Mouse (Mus musculus) lung, postnatal 0 days (tissue): ENCODE results near the gene Mlx. TPM values are rescaled to one million over a fixed set of nuclear protein-coding genes. Genes with fewer than 3 reads are reported as not detected.

Source experiments
- ATAC-seq: fragments of 200-750 bp; cut with Nextera tagmentation; 2 replicates; pipeline ENCODE4 v1.8.0; 2017; ENCODE audit warnings: moderate library complexity
- DNase-seq: peaks from one replicate; pipeline ENCODE4 v3.0.0-alpha.2; 2016; ENCODE audit warnings: low spot score
- H3K27ac ChIP-seq: fragments of 300-500 bp; sonication (generic); 2 replicates; pipeline ENCODE4 v1.5.1; 2014; ENCODE audit warnings: antibody characterized with exemption, mild to moderate bottlenecking, low read length, mixed read lengths
- H3K27me3 ChIP-seq: fragments of 300-500 bp; sonication (generic); replicated peaks from 2 replicates; pipeline ENCODE4 v1.6.1; 2014; ENCODE audit warnings: low read length, mixed read lengths; ENCODE audit not compliant: insufficient read depth
- H3K36me3 ChIP-seq: fragments of 300-500 bp; sonication (generic); 2 replicates; pipeline ENCODE4 v1.6.1; 2014; ENCODE audit warnings: low read length, mixed read lengths; ENCODE audit not compliant: insufficient read depth
- H3K4me1 ChIP-seq: fragments of 300-500 bp; sonication (generic); 2 replicates; pipeline ENCODE4 v1.6.1; 2014; ENCODE audit warnings: antibody characterized with exemption, low read depth, low read length, mixed read lengths; ENCODE audit not compliant: insufficient read depth
- H3K4me2 ChIP-seq: fragments of 300-500 bp; sonication (generic); replicated peaks from 2 replicates; pipeline ENCODE4 v1.6.1; 2014; ENCODE audit warnings: low read depth, mild to moderate bottlenecking, low read length, moderate library complexity, mixed read lengths
- H3K4me3 ChIP-seq: fragments of 300-500 bp; sonication (generic); 2 replicates; pipeline ENCODE4 v1.5.1; 2014; ENCODE audit warnings: low read depth, low read length
- H3K9ac ChIP-seq: fragments of 300-500 bp; sonication (generic); replicated peaks from 2 replicates; pipeline ENCODE4 v1.6.1; 2014; ENCODE audit warnings: low read depth, mild to moderate bottlenecking
- H3K9me3 ChIP-seq: fragments of 300-500 bp; sonication (generic); 2 replicates; pipeline ENCODE4 v1.6.1; 2016; ENCODE audit warnings: low read length, mixed read lengths
- CTCF ChIP-seq: IDR thresholded peaks from 2 replicates; pipeline ENCODE4 v1.5.1; 2016; ENCODE audit warnings: antibody characterized with exemption, mild to moderate bottlenecking
- EP300 ChIP-seq: IDR thresholded peaks from 2 replicates; pipeline ENCODE4 v1.6.1; 2016; ENCODE audit warnings: antibody characterized with exemption, mild to moderate bottlenecking, control low read depth
- WGBS: fragments of 180-500 bp; shearing (Covaris S2); extraction: QIAGEN DNeasy Blood & Tissue Kit; methylation state at CpG from one replicate; pipeline ENCODE4 v1.1.7; 2014; 5-methylcytosine and 5-hydroxymethylcytosine counted together
- polyA plus RNA-seq: library from polyadenylated mRNA; unstranded; fragments of >200 nt; fragmentation: Nextera tagmentation; extraction: Ambion mirVana; gene quantifications from 2 replicates; pipeline ENCODE4 v1.2.1, GENCODE M21; 2015

Mlx gene
- polyA plus RNA-seq, 1 experiment from 2014 or later, result 42.5 TPM

GRCm38 (mm10) chr11:101080421-101080820 lies 6.7 kb upstream of the Mlx start:
- no peak for TF ChIP-seq EP300
- TF ChIP-seq CTCF, result no peak
- no peak overlapping the region for H3K9ac ChIP-seq
- H3K27me3 ChIP-seq, result peaks cover 15% of the 10 kb centered on the region
- DNase-seq, result no peak
- H3K4me3 ChIP-seq, result no peak overlapping the region
- no peak overlapping the region for H3K27ac ChIP-seq
- no peak overlapping the region for H3K4me2 ChIP-seq
- H3K36me3 ChIP-seq, result no peaks in the 10 kb centered on the region
- ATAC-seq, result no peak
- 71% methylated on average over 5 of the region's 5 CpGs for WGBS
- H3K9me3 ChIP-seq, result no peaks in the 10 kb centered on the region
- peaks cover 8% of the 10 kb centered on the region for H3K4me1 ChIP-seq

DNA sequence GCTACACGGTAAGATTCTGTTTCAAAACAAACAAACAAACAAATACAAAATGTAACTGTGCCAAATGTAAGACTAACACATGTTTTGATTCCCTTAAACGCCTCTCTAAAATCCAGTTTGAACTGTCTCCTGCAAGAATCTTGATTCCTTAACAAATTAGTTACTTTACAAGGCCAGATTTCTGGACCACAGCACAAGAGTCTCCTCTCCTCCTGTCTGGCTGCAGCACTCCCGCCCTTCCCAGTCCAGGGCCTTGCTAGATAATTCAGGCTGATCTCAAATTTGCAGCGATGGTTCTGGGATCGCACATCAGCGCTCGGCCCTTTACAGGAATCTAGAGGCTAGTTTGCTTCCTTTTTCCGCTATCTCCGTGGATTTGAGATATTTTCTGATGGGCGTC lies 5.4 kb upstream of the Mlx start:
- H3K9ac ChIP-seq, result 0 out of 2 replicates have a peak overlapping the region, but pooled peaks have one; percentile 6
- H3K4me3 ChIP-seq, result peak overlapping the region; percentile 56
- H3K4me2 ChIP-seq, result peak overlapping the region; percentile 90
- H3K36me3 ChIP-seq, result no peaks in the 10 kb centered on the region
- H3K9me3 ChIP-seq, result no peaks in the 10 kb centered on the region
- DNase-seq, result peak; percentile 26
- H3K27ac ChIP-seq, result peak overlapping the region; percentile 92
- TF ChIP-seq EP300, result no peak
- TF ChIP-seq CTCF, result no peak
- peaks cover 14% of the 10 kb centered on the region for H3K4me1 ChIP-seq
- peaks cover 15% of the 10 kb centered on the region for H3K27me3 ChIP-seq
- WGBS, result 5% methylated on average over 10 of the region's 10 CpGs
- ATAC-seq, result no peak

DNA sequence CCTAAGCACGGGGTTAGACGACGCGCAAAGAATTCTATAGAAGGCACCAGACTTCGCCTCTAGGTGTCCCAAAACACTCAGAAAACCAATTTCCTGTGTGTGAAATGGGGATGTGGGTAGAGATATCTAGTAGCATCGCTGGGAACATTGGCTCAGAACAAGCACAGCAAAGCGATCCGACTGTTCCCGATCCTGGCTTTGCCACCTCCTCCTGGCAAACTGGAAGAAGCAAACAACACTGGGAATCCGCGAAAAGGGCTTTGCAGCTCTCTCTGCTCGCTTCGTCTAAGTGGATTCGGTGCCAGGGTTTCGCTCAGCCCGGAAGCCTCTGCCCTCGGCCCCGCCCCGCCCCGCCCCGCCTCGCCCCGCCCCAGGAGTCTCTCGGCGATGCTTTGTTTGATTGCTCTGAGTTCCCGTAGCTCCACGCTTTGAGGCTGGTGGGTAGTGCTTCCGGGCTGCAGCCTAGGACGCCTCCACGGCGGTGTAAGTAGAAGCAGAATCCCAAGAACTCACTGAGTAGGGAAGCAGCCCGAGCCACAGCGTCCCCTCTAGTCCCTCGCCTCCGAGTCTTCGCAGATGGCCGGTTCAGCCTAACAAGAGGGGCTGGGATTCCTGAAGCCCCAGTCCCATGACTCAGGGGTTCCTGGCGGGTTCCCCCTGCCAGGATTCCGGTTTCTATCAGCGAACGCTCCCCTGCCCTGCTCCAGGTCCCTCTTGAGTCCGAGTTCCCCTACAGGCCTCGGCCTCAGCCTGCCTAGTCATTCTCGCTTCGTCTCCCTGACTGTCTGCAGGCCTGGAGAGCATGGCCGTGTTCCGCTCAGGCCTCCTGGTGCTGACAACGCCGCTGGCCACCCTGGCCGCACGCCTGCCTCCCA lies 4.6 kb upstream of the Mlx start, which contains the start of gene Coasy:
Coasy (plus strand) TSS at position 358 of the 875 bp plus-strand sequence.
- H3K4me2 ChIP-seq, result peak within 1 kb of the TSS; percentile 90
- H3K4me1 ChIP-seq, result peaks cover 15% of the 10 kb centered on the region
- ATAC-seq, result peak; percentile 89
- peaks cover 15% of the 10 kb centered on the region for H3K27me3 ChIP-seq
- H3K9me3 ChIP-seq, result no peaks in the 10 kb centered on the region
- peak within 1 kb of the TSS; percentile 56 for H3K4me3 ChIP-seq
- no peaks in the 10 kb centered on the region for H3K36me3 ChIP-seq
- under 1% methylated on average over 46 of the region's 51 CpGs for WGBS
- peak; percentile 97 for DNase-seq
- TF ChIP-seq EP300 (no peak), CTCF (peak; percentile 67)
- H3K27ac ChIP-seq, result peak within 1 kb of the TSS; percentile 92
- H3K9ac ChIP-seq, result peak within 1 kb of the TSS; percentile 75

DNA sequence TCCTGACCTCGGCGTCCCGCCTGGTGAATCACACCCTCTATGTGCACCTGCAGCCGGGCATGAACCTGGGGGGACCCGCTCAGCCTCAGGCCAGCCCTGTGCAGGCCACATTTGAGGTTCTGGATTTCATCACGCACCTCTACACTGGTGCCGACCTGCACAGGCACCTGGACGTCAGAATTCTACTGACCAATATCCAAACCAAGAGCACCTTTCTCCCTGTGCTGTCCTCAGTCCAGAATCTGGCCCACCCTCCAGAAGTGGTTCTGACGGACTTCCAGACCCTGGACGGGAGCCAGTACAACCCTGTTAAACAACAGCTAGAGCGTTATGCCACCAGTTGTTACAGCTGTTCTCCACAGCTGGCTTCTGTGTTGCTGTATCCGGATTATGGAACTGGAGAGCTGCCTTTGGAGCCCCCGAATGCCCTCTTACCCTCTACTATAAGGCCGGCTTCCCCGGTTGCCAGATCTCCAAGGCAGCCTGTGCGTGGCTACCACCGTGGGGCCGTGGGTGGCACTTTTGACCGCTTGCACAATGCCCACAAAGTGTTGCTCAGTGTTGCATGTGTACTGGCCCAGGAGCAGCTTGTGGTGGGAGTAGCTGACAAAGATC lies 3.9 kb upstream of the Mlx start:
- Histone ChIP-seq H3K9ac (peak overlapping the region; percentile 75), H3K9me3 (no peaks in the 10 kb centered on the region), H3K27me3 (peaks cover 15% of the 10 kb centered on the region), H3K4me2 (peak overlapping the region; percentile 90), H3K4me1 (peaks cover 23% of the 10 kb centered on the region), H3K4me3 (peak overlapping the region; percentile 56), H3K36me3 (no peaks in the 10 kb centered on the region), H3K27ac (peak overlapping the region; percentile 92)
- ATAC-seq, result no peak
- 22% methylated on average over 19 of the region's 19 CpGs for WGBS
- no peak; the same call in 1 of the 2 replicates for TF ChIP-seq CTCF
- no peak for TF ChIP-seq EP300
- DNase-seq, result peak; percentile 42

DNA sequence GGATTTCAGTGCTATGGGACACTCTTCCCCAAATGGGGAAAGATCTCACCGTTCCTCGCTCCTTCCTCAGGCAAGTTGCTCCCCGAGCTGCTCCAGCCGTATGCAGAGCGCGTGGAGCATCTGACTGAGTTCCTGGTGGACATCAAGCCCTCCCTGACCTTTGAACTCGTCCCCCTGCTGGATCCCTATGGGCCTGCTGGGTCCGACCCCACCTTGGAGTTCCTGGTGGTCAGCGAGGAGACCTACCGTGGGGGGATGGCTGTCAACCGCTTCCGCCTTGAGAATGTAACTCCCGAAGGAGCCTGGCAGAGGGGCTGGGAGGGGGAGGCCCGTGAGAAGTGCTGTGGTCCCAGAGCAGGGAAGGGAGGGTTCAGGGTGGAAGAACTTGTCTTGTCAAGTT lies 2.8 kb upstream of the Mlx start:
- ATAC-seq, result no peak
- H3K27ac ChIP-seq, result no peak overlapping the region
- H3K4me2 ChIP-seq, result no peak overlapping the region
- no peak; the same call in 1 of the 2 replicates for TF ChIP-seq CTCF
- no peak for TF ChIP-seq EP300
- peaks cover 7% of the 10 kb centered on the region; the same call in 1 of the 2 replicates for H3K27me3 ChIP-seq
- H3K9ac ChIP-seq, result no peak overlapping the region
- no peaks in the 10 kb centered on the region for H3K36me3 ChIP-seq
- peaks cover 23% of the 10 kb centered on the region for H3K4me1 ChIP-seq
- no peaks in the 10 kb centered on the region for H3K9me3 ChIP-seq
- H3K4me3 ChIP-seq, result no peak overlapping the region
- no peak for DNase-seq
- WGBS, result 87% methylated on average over 14 of the region's 14 CpGs

DNA sequence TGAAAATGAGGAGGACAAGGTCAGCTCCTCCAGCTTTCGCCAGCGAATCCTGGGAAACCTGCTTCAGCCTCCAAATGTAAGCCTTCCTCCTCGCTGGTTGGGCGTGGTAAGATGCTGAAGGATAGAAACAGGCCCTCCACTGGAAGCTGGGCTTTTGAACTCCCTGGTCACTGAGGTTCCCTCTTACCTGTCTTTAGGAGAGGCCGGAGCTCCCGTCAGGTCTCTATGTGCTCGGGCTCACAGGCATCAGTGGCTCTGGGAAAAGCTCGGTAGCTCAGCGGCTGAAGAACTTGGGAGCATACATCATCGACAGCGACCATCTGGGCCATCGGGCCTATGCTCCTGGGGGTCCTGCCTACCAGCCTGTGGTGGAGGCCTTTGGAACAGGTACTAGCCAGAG lies 2.3 kb upstream of the Mlx start:
- ATAC-seq, result no peak
- WGBS, result 95% methylated on average over 12 of the region's 12 CpGs
- H3K4me2 ChIP-seq, result no peak overlapping the region

More for the DNA sequence above, 2.3 kb upstream of the Mlx start:
- no peak overlapping the region for H3K4me3 ChIP-seq
- peaks cover 22% of the 10 kb centered on the region for H3K4me1 ChIP-seq
- no peak for DNase-seq
- no peak overlapping the region for H3K9ac ChIP-seq
- TF ChIP-seq EP300 (no peak), CTCF (no peak)
- peaks cover 1% of the 10 kb centered on the region; the same call in 1 of the 2 replicates for H3K27me3 ChIP-seq
- peaks cover 3% of the 10 kb centered on the region; the same call in 1 of the 2 replicates for H3K36me3 ChIP-seq
- H3K9me3 ChIP-seq, result no peaks in the 10 kb centered on the region
- H3K27ac ChIP-seq, result no peak overlapping the region
